Mouse (Mus musculus): ENCODE data around the gene Slc12a3.

DNA sequence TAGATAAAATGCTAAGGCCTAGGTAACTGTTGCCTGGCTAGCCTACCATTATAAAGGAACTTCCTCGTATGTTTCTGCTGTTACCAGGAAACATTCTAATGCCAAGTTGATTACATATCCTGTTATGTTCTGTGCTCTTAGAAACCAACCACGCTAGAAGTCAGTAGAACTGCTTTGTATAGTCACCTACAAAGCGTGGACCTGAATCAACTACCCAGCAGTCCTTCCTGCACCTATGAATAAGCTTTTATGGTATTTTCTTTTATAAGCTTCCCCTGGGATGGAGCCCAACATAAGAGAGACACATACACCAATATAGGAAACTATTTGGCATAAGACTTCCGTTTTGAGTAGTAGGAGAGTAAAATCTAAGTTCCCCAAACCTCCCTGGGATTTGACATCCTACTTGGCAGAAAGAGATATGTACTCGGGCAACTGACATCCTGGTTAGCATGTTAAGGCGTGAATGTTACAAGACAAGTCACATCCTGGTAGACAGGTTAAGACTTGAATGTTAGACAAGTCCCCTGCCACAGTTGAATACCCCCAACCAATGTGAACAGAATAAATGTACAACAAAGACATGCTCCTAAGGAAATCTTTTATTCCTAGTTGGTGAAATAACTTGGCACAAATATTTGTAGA is 44.1 kb downstream of the Slc12a3 start:
- TF ChIP-seq CTCF (IDR thresholded peaks at IDR 0.05; ENCODE audit: control insufficient read depth, insufficient read depth, insufficient replicate concordance, low read depth, low read length), result no peak
- TF ChIP-seq POLR2A (IDR thresholded peaks at IDR 0.05; ENCODE audit: control insufficient read depth, low read depth, low read length), result no peak

All from testis, adult 2 months (tissue).